Mouse (Mus musculus): ENCODE data around the gene Sult5a1.
"Not testable (repeated sequence)": the region's sequence is repeated elsewhere in the genome, so short reads cannot be mapped to it uniquely, and the experiment has no call there.

The Sult5a1 gene

DNA sequence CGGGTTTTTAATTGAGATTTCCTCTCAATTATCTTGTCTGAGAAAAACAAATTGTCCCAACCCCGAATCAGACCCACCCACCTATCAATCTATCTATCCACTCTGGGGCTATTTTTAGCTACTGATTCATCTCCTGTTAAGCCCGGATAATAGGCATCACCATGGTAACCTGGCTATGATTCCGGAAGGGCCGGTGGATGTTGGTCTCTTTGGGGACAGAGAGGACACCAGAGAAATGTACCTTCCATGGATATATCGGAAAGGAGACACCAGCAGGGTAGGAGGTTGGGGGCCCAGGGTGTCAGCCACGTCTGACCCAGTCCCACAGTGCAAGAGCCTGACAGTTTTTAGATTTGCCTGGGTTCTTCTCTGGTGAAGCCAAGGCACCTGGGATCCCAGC, 22.7 kb downstream of the Sult5a1 start:
- no peak for DNase-seq (ENCODE audit: low spot score)

DNA sequence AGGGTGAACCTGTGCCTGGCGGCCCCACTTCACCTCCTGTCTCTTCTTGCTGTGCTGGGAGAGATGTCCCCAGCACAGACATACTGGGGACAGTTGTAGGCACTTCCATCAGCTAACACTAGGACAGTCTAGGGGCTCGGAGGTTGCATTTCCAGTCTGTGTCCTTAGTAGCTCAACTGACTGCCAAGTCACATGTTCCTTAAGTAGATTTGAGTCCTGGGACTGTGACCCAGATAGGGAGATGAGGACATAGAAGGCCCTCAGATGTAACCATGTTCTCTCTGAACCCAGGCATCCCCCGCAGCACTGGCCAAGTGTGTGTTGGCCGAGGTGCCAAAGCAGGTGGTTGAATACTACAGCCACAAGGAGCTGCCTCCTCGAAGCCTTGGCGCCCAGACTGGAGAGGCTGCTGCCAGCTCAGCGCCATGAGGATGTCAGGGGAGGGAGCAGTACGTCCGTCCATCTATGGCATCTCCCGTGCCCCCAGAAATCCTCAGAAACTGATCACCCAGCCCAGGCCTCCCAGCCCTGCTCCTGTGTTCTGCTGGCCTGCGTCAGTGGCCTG, 23.9 kb downstream of the Sult5a1 start:
- no peak for DNase-seq (ENCODE audit: low spot score)

DNA sequence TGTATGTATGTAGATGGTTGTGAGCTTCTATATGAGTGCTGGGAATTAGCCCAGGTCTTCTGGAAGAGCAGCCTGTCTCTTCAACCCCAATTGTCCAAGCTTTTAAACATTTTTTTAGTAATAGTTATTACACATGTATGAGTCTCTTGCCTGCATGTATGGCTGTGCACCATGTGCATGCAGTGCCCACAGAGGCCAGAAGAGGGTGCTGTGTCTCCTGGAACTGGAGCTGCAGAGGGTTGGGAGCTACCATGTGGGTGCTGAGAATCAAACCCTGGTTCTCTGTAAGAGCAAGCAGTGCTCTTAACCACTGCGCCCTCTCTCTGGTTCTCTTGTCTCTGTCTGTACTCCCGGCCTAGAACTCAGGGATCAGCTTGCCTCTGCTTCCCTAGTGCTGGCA, 25.2 kb downstream of the Sult5a1 start:
- no peak for DNase-seq (ENCODE audit: low spot score)

DNA sequence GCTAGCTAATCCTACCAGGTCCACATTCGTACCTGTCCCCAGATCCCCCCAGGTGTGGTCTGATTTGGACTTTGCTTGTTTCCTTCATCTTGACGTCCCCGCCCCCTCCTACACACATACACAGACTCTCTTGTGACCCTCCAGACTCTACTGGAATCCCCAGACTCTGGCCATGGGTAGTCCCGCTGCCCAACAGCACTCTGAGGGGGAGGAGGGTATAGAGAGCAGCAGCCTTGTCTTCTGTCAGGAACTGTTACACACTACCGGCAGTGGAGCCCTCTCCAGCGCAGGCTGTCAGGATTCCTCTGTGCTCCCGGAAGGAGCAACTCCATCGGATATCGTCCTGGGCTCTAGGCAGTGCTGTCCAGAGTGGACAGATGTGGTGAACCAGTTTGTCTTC, 27.1 kb downstream of the Sult5a1 start:
- DNase-seq (ENCODE audit: low spot score), result no peak

DNA sequence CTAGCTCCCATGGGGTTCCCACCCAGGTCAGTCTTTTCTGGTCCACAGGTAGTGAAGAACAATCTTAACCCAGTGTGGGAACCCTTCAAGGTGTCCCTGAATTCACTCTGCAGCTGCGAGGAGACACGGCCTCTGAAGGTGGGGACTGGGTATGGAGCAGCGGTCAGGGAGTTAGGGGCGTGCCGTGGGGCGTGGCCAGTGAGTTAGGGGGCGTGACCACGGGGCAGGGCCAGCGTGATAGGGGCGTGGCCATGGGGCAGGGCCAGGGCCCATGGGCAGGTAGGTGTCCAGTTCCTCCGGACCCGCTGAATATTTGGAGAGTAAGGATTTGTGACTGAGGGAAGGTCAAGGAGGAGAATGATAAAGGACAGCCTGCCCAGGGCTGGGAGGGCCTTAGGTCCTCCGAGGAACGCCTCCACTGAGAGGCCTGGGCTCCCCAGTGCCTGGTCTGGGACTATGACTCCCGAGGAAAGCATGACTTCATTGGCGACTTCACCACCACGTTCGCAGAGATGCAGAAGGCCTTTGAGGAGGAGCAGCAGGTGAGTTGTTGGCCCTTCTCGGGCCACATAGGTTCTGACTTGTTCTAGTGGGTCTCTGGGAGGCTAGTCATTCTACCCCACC, 31.8 kb downstream of the Sult5a1 start:
- no peak for DNase-seq (ENCODE audit: low spot score)

DNA sequence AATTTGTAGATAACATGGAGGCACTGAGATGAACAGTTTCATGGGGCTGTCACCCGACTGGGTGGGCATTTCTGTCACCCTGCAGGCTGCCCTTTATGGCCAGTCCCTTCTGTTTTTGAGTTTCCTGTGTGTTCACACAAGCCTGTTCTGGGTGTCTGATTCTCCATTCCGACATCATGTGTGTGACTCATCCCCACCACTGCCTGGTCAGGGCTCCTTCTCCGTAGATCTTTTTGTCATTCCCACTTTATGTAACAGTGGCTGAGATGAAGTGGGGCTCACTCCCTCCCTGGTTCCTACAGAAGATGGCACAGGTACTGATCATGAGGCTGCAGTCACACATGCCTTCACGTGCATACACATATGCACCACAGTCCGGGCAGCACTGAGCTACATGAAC, 35.4 kb downstream of the Sult5a1 start:
- DNase-seq (ENCODE audit: low spot score), result no peak

DNA sequence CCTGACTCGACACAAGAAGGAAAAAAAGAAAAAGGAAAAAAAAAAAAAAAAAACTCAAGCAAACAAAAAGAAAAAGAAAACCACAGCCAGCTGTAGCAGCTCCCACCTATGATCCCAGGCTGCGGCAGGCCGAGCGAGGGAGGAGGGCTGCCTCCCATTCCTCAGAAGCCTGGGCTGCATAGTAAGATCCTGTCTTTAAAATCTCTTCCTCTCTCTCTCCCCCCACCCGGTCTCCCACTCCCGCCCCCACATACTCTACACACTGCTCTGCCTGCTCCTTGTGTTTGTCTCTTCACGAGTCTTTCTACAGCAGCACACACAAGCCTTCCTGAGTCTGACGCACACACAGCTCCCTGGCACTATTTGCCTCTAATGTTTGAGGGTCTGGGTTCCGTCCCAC, 36.1 kb downstream of the Sult5a1 start:
- no peak for DNase-seq (ENCODE audit: low spot score)

DNA sequence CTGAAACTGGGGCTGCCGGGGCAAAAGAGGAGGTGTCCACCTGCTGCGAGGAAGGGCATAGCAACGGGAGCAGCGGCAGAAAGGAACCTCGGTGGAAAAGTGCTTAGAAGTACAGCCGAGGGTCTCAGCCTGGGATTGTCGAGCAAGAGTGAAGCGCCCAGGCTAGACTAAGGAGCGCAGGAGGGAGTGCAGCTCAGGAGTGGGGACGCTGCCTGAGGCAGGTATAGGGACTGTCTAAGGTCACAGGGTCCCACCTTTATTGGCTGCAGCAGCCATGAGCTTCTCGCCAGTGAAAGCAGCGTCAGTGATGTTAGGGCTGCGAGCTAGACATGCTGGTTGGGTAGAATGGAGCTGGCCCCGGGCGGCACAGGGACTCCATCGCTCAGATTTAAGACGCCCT, 40.4 kb downstream of the Sult5a1 start:
- DNase-seq (ENCODE audit: low spot score), result no peak

DNA sequence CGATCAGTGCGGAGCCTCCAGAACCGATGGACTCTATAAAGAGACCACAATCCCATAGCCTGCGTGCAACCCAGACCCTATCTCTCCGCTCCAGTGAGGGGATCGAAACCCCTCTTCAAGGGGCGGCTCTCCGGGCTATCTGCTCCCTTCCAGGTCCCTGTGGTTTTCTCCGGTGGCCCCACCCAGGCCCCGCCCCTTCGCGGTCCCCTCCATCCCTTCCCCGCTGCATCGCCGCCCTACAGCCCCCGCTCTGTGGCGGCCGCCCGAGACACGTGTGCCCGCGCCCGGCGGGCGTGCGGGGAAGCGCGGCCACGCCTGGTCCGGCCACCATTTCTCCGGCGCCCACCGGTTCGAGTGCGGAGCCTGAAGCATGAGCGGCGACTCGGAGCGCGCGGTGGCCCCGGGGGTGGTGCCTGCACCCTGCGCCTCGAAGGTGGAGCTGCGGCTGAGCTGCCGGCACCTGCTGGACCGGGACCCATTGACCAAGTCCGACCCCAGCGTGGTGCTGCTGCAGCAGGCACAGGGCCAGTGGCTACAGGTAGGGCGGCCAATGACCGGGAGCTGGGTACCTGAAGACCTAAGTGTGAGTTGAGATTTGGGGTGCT, 40.9 kb downstream of the Sult5a1 start, which contains the start of gene Cpne7:
Cpne7 (plus strand) TSS at position 248 of the 605 bp plus-strand sequence.
- no peak for DNase-seq (ENCODE audit: low spot score)

DNA sequence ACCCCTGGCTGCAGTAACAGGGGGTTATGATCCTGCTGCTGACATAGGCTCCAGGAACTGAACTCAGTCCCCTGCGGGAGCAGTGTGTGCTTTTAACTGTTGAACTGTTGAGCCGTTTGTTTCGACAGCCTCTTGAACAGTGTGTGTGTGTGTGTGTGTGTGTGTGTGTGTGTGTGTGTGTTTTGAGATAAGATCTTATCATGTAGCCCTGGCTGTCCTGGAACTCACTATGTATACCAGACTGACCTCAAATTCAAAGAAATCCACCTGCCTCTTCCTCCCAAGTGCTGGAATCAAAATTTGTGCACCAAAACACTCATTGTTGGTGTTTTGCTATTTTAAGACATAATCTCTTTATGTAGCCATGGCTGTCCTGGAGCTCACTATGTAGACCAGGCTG, 43.5 kb downstream of the Sult5a1 start:
- DNase-seq (ENCODE audit: low spot score), result no peak

DNA sequence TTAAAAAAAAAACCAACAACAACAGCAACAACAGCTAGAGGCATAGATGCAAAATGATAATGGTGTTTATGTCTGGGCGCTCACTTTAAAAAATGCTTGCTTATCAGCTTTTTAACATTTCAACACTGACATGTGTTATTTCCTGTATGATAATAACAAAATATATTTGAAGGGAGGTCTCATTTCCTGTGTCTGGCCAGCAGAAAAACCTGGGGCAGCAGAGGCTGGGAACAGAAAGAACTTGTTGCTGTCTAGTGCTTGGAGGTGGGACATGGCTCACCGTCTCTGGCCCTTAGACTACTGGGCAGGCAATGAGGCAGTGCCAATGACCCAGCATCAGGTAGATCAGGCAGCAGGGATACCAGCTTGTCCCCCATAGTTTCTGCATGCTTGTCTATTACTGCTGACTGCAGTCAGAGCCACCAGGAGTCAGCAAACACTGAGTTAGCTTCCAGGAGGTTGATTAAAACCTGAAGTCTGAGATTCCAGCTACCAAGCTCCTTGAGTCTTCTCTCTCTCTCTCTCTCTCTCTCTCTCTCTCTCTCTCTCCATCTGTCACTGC, 44.1 kb downstream of the Sult5a1 start:
- no peak for DNase-seq (ENCODE audit: low spot score)

DNA sequence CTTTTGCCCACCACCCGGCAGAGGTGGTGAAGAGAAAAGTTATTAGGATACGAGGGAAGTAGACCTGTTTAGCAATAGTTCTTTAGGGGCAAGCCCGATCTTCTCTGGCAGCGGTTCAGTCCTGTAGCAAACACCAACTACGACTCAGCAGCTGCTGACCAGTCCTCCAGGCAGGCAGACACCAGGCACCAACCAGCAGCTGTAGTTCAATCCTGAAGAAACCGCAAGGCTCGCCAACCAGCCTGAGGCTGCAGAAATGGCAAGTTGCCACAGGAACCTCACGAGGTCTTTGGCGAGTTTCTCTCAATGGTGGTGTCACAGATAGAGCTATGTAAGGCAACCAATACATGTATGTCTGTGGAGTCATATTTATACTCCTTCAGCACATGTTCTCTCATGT, 45.2 kb downstream of the Sult5a1 start:
- no peak for DNase-seq (ENCODE audit: low spot score)

DNA sequence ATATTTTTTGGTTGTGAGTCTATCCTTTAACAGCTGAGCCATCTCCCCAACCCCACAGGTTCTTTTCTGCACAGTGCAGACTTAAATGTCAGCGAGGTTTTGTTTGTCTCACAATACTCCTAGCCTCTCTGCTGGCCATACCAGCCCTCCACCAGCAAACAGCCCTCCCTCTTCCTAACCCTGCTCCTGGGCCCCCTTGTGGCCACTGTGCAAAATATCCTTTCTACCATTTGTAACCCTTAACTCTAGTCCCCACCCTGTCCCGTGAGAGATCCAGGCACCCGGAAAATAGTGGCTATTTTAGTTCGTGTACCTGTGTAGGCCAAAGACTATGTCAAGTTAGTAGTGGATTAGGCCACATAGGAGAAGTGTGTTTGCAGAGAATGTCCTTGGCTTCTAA, 47.5 kb downstream of the Sult5a1 start:
- DNase-seq (ENCODE audit: low spot score), result no peak

DNA sequence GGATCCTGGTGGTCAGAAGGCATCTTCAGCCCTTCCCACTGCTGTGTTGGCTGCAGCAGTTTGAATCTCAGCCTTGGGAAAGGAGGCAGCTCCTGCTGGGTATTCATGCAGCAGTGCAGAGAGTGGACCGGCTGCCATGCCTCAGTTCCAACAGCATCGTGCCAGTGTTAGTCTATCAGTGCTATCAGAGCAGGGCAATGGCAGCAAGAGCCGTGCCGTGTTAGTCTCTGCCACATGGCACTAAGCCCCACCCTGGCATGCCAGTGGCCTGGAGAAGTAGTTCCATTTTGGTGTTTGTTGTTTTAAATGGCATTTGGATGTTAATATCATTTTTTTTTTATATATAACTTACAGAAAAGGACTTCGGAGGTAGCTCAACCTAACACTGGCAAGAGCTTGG, 49.2 kb downstream of the Sult5a1 start:
- DNase-seq (ENCODE audit: low spot score), result no peak

DNA sequence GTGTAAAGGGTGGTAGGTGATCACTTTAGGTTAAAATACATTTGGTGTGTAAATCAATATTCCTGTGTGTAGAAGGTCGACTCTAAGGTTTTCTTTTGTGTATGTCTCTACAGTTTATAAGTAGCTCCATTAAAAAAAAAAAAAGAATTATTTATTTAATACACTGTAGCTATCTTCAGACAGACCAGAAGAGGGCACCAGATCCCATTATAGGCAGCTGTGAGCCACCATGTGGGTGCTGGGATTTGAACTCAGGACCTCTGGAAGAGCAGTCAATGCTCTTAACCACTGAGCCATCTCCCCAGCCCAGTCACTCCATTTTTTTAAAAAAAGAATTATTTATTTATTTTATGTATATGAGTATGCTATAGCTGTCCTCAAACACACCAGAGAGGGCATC, 50.1 kb downstream of the Sult5a1 start:
- no peak for DNase-seq (ENCODE audit: low spot score)

DNA sequence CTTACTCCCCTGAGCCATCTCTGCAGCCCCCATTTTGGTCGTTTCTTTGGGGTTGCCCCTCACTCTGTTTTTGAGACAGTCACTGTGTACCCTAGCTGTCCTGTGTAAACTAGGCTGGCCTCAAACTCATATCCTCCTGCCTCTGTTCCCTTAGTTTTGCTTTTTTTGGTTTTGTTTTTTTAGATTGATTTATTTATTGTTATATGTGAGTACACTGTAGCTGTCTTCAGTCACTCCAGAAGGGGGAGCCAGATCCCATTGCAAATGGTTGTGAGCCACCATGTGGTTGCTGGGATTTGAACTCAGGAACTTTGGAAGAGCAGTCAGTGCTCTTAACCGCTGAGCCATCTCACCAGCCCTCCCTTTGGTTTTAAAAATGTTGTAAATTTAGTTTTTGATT, 51.6 kb downstream of the Sult5a1 start:
- no peak for DNase-seq (ENCODE audit: low spot score)

DNA sequence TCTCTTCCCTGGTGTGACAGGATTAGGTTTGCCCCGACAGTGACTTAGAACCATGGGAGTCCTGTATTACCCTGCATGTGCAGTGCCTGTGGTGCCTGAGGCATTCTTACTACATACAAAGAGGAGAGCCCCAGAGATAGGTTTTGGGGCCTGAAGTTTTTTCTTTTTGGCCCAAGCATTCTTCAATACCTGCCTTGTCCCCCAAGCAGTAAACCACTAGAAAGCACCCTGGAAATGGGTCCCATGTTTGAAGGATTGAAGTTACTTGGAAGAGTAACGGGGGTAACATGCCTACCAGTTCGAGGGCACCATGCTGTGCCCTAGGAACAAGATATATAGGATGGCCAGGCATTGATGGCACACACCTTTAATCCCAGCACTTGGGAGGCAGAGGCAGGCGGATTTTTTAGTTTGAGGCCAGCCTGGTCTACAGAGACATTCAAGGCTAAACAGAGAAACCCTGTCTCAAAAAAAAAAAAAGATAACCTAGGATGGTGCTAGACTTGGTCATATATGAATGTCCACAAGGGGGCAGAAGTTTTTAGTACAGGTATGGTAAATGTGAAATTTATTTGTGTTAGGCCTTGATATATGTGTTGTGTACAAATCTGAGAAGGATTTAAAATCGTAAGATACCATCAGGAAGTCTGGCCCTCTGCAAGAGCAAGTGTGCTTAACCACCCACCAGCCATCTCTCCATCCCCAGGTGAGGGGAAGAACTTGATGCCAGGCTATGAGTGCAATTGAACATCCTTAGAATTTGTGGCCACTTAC, 52.4 kb downstream of the Sult5a1 start:
- no peak for DNase-seq (ENCODE audit: low spot score)

DNA sequence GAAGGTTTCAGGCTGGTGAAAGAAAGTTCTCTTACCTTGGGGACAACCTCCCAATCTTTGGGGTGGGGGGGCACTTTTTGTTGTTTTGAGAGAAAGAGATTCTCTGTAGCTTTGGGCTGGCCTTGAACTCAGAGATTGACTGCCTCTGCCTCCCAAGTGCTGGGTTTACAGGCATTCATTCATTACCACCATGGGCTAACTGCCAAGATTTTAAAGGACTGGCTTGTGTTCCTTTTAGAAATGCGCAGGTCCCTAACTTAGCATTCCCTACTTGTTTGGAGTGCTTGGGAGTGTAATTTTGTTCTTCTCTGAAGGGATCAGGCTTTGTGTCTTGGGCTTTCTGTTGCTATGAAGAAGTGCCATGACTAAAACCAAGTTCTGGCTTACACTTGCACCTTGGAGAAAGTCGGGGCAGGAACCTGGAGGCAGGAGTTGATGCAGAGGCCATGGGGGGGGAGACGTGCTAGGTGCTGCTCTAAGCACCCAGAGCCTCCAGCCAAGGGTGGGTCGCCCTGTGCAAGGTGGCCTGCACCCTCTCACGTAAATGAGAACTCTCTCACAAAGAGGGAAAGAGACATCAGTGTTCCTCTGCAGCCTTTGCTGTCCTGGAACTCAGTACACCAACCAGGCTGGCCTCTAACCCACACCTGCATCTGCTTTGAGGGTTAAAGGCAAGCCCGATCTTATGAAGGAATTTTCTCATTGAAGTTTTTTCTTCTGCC, 53.9 kb downstream of the Sult5a1 start:
- no peak for DNase-seq (ENCODE audit: low spot score)

DNA sequence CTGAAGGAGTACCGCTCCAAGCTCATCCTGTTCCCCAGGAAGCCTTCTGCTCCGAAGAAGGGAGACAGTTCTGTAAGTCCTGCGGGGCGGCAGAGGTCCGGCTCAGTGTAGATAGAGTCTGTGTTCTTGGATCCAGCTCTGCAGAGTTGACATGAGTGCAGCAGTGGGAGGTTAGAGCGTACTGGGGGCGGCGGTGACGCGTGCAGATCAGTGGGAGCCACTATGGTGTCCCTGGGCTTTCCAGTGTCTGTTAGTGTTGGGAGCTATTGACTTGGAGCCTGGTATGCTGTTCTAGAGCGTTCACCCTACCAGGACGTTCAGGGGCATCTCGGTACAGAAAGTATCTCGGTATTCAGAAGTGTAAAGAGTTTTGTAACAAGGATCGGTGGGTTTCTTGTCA, 54.8 kb downstream of the Sult5a1 start:
- no peak for DNase-seq (ENCODE audit: low spot score)

DNA sequence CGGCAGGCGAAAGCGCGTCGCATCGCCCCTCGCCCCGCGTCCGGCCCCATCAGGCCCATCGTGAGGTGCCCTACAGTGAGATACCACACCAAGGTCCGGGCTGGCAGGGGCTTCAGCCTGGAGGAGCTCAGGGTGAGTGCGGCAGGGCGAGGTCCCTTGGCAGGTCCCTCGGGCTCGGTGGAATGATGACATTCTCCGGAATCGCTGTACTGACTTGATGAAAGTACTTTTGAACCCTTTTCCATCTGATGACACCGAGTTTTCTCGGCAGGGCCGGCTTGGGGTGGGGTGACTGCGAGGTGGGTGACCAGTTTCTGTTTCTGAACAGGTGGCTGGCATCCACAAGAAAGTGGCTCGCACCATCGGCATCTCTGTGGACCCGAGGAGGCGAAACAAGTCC, 55.3 kb downstream of the Sult5a1 start:
- not testable (repeated sequence) for DNase-seq (ENCODE audit: low spot score)

DNA sequence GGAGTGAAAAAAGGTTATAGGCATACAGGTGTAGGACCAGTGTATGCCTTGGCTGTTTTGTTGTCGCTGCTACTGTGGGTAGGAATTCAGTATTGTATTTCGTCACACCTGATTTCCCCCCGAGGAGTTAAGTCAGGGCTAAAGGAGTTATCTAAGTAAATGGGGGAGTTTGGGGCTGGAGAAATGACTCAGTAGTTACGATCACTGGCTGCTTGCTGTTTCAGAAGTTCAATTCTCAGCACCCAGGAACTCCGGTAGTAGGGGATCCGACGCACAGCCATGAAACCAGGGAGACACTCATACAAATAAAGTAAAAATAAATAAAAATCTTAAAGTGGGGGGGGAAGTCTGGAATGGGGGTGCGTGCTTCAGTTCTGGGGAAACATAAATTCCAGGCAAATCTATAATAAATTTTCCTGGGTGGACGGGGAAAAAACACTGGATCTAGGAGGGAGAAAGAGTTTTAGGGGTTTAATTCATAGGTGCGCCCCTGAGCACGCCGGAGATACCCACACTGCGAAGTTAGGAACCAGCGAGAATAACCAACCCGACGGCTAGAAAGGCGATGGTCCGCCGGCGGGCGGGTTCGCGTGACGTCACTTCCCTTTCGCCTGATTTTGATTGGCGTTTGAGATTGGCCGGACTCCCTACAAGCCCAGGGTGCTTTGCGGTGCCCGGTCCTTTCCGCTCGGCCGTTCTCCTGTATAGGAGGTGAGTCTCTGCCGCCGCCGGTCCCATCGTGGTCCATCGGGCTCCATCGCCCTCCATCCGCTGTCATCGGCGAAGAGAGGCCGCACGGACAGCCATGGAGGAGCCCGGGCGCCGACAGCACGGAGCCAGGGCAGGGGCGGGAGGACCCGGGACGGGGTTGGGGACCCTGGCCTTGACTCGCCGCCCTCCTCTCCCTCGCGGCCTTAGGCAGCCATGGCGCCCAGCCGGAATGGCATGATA, 56.1 kb downstream of the Sult5a1 start, which contains the start of gene Rpl13:
Rpl13 (plus strand) TSS at position 616 of the 951 bp plus-strand sequence.
- DNase-seq (ENCODE audit: low spot score), result peak; percentile 96
